Mouse (Mus musculus) heart, postnatal 0 days (tissue): ENCODE results near the gene Bcl11a. TPM values are rescaled to one million over a fixed set of nuclear protein-coding genes. Genes with fewer than 3 reads are reported as not detected.
A peak's percentile ranks its signal among the peaks of the same experiment; 100 is the strongest.

Experiments
- ATAC-seq: fragments of 200-750 bp; cut with Nextera tagmentation; 2 replicates; pipeline ENCODE4 v1.8.0; 2017; ENCODE audit warnings: low read depth, moderate number of reproducible peaks, moderate library complexity; ENCODE audit not compliant: insufficient read depth
- DNase-seq: peaks from one replicate; pipeline ENCODE4 v3.0.0-alpha.2; 2016; ENCODE audit warnings: low spot score
- H3K27ac ChIP-seq: fragments of 300-500 bp; sonication (generic); 2 replicates; pipeline ENCODE4 v1.5.1; 2014; ENCODE audit warnings: low read depth, mild to moderate bottlenecking
- H3K27me3 ChIP-seq: fragments of 300-500 bp; sonication (generic); 2 replicates; pipeline ENCODE4 v1.6.1; 2014; ENCODE audit warnings: low read length, mixed read lengths; ENCODE audit not compliant: control insufficient read depth, insufficient read depth
- H3K36me3 ChIP-seq: fragments of 300-500 bp; sonication (generic); replicated peaks from 2 replicates; pipeline ENCODE4 v1.6.1; 2014; ENCODE audit warnings: low read length, mixed read lengths; ENCODE audit not compliant: control insufficient read depth, insufficient read depth
- H3K4me1 ChIP-seq: fragments of 300-500 bp; sonication (generic); 2 replicates; pipeline ENCODE4 v1.6.1; 2014; ENCODE audit warnings: antibody characterized with exemption; ENCODE audit not compliant: control insufficient read depth, insufficient read depth
- H3K4me2 ChIP-seq: fragments of 300-500 bp; sonication (generic); 2 replicates; pipeline ENCODE4 v1.6.1; 2014; ENCODE audit warnings: low read depth, mild to moderate bottlenecking, low read length, moderate library complexity
- H3K4me3 ChIP-seq: fragments of 300-500 bp; sonication (generic); 2 replicates; pipeline ENCODE4 v1.5.1; 2014; ENCODE audit warnings: low read depth, low read length
- H3K9ac ChIP-seq: fragments of 300-500 bp; sonication (generic); replicated peaks from 2 replicates; pipeline ENCODE4 v1.6.1; 2014; ENCODE audit warnings: low read depth, low read length, mixed read lengths
- H3K9me3 ChIP-seq: fragments of 300-500 bp; sonication (generic); replicated peaks from 2 replicates; pipeline ENCODE4 v1.6.1; 2016; ENCODE audit warnings: low read length; ENCODE audit not compliant: control insufficient read depth
- CTCF ChIP-seq: IDR thresholded peaks from 2 replicates; pipeline ENCODE4 v1.5.1; 2016; ENCODE audit warnings: antibody characterized with exemption, control low read depth, low read depth
- EP300 ChIP-seq: IDR thresholded peaks from 2 replicates; pipeline ENCODE4 v1.6.1; 2016; ENCODE audit warnings: antibody characterized with exemption, low read depth
- WGBS: fragments of 180-500 bp; shearing (Covaris S2); extraction: QIAGEN DNeasy Blood & Tissue Kit; methylation state at CpG from one replicate; pipeline ENCODE4 v1.1.7; 2014; 5-methylcytosine and 5-hydroxymethylcytosine counted together
- polyA plus RNA-seq: library from polyadenylated mRNA; unstranded; fragments of >200 nt; fragmentation: Nextera tagmentation; extraction: Ambion mirVana; gene quantifications from 2 replicates; pipeline ENCODE4 v1.2.1, GENCODE M21; 2015
- total RNA-seq: library from RNA; depleted of rRNA; stranded (reverse); fragments of >200 nt; gene quantifications from 2 replicates; pipeline ENCODE4 v1.2.3, GENCODE M21; 2014; ENCODE audit warnings: low replicate concordance

Bcl11a gene
- total and polyA plus RNA-seq, 2 experiments from 2014 or later: 7.1 to 8.2 TPM

DNA sequence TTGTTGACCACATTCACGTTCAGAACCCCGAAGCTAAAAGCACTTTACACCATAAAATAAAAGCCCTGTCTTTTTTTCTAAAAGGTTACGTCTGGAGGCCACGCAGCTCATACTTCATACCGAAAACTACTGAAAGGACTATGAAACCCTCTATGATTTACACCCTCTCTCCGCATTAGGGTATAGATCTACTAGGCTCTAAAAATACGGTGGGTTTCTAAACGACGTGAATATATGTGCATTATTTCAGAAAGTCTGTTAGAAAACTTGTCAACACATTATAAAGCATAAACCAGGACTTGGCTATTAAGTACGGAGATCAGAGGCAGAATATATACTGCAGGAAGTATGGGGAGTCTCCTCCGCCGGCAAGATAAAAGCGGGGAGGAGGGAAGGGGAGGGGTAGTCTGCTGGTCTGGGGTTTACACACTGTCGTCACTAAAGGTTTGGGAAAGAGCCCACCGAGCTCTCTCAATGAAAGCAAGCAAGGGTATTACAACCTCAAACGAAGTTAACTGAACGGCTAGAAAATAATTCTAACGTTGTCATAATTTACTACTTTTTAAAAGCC is 3.8 kb upstream of the Bcl11a start:
- Histone ChIP-seq H3K27me3 (peaks cover 24% of the 10 kb centered on the region), H3K9me3 (no peaks in the 10 kb centered on the region), H3K27ac (no peak overlapping the region), H3K4me1 (0 out of 2 replicates have a peak, but pooled peaks cover 4% of the 10 kb centered on the region), H3K9ac (no peak overlapping the region), H3K36me3 (no peaks in the 10 kb centered on the region), H3K4me3 (peak overlapping the region; percentile 70), H3K4me2 (peak overlapping the region; percentile 98)
- WGBS: 3% methylated on average over 18 of the region's 18 CpGs
- ATAC-seq (no peak), DNase-seq (no peak)
- TF ChIP-seq EP300 (no peak), CTCF (no peak)

DNA sequence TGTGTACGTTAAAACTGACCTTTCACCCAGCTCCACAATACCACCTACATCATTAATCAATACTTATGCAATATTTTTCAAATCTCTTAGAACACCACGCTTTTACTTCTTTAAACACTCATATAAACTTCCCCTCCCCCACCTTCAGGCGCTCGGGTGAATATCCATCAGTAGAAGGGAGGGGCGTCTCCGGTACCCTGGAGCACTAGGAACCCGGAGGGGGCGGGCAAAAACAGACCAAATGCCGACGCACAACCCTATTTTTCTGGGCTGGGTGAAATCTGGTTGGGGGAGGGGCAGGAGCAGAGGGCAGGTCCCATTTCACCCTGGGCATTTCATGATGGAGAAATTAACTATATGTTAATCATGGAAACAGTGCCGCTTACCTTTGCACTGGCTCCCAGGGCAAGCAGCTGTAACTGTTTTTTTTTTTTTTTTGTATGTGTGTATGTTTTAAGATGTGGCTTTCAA is 3.2 kb upstream of the Bcl11a start, which contains the start of gene A830031A19Rik:
TSS of gene A830031A19Rik (minus strand) at position 421 of the 471 bp plus-strand sequence.
- no peak for TF ChIP-seq CTCF
- H3K4me3 ChIP-seq: peak within 1 kb of the TSS; percentile 70
- H3K4me1 ChIP-seq: 0 out of 2 replicates have a peak, but pooled peaks cover 4% of the 10 kb centered on the region
- H3K36me3 ChIP-seq: no peaks in the 10 kb centered on the region
- WGBS: under 1% methylated on average over 11 of the region's 11 CpGs
- peak within 1 kb of the TSS; percentile 77 for H3K9ac ChIP-seq
- H3K4me2 ChIP-seq: peak within 1 kb of the TSS; percentile 98
- peaks cover 24% of the 10 kb centered on the region for H3K27me3 ChIP-seq
- DNase-seq (peak; percentile 14), ATAC-seq (no peak)
- H3K27ac ChIP-seq: no peak within 1 kb of the TSS
- H3K9me3 ChIP-seq: no peaks in the 10 kb centered on the region

DNA sequence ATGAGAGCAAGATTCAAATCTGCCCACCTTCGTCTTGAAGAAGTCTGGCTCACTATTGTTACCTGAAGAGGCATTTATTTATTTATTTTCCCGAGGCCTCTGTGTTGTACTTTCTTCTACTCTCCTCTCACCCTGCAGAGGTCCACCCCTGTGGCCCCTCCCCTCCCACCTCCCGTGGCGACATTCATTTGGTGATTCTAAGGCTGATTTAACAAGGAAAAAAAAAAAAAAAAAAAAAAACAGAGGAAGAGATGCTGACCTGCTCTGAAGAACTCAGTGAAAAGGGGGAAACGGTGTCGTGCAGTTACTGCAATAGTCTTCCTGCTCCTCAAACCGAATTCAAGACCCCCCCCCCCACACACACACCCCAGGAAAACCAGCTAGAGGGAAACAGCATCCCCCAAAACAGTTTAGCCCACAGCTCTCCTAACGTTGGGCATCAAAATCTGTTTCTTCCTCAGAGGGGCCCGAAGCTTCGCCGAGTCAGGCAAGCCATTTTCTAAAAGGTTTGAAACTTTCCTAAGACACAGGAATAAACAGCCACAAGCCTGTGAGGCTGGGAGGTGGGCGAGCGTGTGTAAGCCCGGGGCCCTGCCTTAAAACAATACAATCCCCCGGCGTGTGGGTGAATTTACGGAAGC is 2.2 kb upstream of the Bcl11a start:
- Histone ChIP-seq H3K4me3 (peak overlapping the region; percentile 70), H3K27me3 (peaks cover 24% of the 10 kb centered on the region), H3K9ac (peak overlapping the region; percentile 77), H3K27ac (0 out of 2 replicates have a peak overlapping the region, but pooled peaks have one; percentile 84), H3K4me1 (0 out of 2 replicates have a peak, but pooled peaks cover 12% of the 10 kb centered on the region), H3K9me3 (no peaks in the 10 kb centered on the region), H3K4me2 (peak overlapping the region; percentile 98), H3K36me3 (no peaks in the 10 kb centered on the region)
- 2% methylated on average over 17 of the region's 17 CpGs for WGBS
- ATAC-seq: no peak
- no peak for TF ChIP-seq CTCF
- no peak for TF ChIP-seq EP300
- no peak for DNase-seq

- Histone ChIP-seq H3K9ac (peak overlapping the region; percentile 77), H3K4me1 (0 out of 2 replicates have a peak, but pooled peaks cover 14% of the 10 kb centered on the region), H3K27me3 (peaks cover 24% of the 10 kb centered on the region), H3K36me3 (no peaks in the 10 kb centered on the region), H3K4me3 (peak overlapping the region; percentile 70), H3K4me2 (peak overlapping the region; percentile 98), H3K9me3 (no peaks in the 10 kb centered on the region), H3K27ac (peak overlapping the region; percentile 84)
- DNase-seq: peak; percentile 85
- peak; percentile 4; the same call in 1 of the 2 replicates for ATAC-seq
- no peak for TF ChIP-seq EP300
- 0 out of 2 replicates have a peak, but pooled peaks have one; percentile 11 for TF ChIP-seq CTCF
- WGBS: 0% methylated on average over 31 of the region's 32 CpGs
These were observed 1.7 kb upstream of the Bcl11a start for GRCm38 (mm10) chr11:24076127-24076650.

GRCm38 (mm10) chr11:24076821-24077730 is 780 bp upstream of the Bcl11a start:
- H3K4me1 ChIP-seq: peaks cover 16% of the 10 kb centered on the region; the same call in 1 of the 2 replicates
- under 1% methylated on average over 59 of the region's 59 CpGs for WGBS
- H3K36me3 ChIP-seq: no peaks in the 10 kb centered on the region
- ATAC-seq (peak; percentile 52), DNase-seq (peak; percentile 37)
- peaks cover 24% of the 10 kb centered on the region for H3K27me3 ChIP-seq
- H3K4me3 ChIP-seq: peak overlapping the region; percentile 70
- H3K4me2 ChIP-seq: peak overlapping the region; percentile 98
- H3K27ac ChIP-seq: peak overlapping the region; percentile 84
- H3K9me3 ChIP-seq: no peaks in the 10 kb centered on the region
- peak; percentile 35 for TF ChIP-seq CTCF
- TF ChIP-seq EP300: no peak
- H3K9ac ChIP-seq: peak overlapping the region; percentile 77
